Mouse (Mus musculus): Measurements from ENCODE around the gene Akr1c19.

GRCm38 (mm10) chr13:4281471-4282412 lies 53.2 kb downstream of the Akr1c19 start:
- peak; percentile 75 for TF ChIP-seq CTCF (IDR thresholded peaks at IDR 0.05)
- no peak for TF ChIP-seq EP300 (IDR thresholded peaks at IDR 0.05)

Measured in lung, postnatal 0 days (tissue).